Mouse (Mus musculus): ENCODE measurements around the gene Slamf7. TPM values are rescaled to one million over a fixed set of nuclear protein-coding genes. Genes with fewer than 3 reads are reported as not detected.

The Slamf7 gene
- polyA plus RNA-seq (2012; rRNA removed), result 1.1 and 1.5 TPM in 2 replicates

DNA sequence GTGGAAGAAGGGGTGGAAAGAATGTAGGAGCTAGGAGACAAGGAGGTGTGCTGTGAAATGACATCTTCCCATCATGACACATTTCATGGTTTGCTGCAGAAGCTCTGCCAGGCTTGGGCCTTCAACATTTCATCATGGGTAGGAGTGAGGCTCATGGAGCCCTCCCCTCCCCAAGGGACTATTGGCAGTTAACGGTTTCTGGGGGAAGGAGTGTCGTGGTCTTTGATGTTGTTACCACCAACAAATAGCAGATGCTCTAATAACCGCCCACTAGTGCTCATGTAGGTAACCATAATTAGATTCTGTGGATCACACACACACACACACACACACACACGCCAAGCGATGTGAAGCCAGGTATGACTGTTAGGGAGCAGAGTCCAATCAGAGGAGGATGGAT, at the start of gene Slamf7:
TSS of gene Slamf7 (minus strand) at position 302 of the 400 bp plus-strand sequence.
- Histone ChIP-seq H3K4me3 (ENCODE audit: insufficient read depth, low read depth, low read length) (no peak within 1 kb of the TSS), H3K27ac (ENCODE audit: insufficient read depth, low read depth, low read length) (no peak within 1 kb of the TSS), H3K4me1 (ENCODE audit: control insufficient read depth, insufficient read depth, low read length) (no peaks in the 10 kb centered on the region), H3K36me3 (ENCODE audit: control insufficient read depth, insufficient read depth, low read length) (no peaks in the 10 kb centered on the region), H3K27me3 (replicated peaks; ENCODE audit: control insufficient read depth, insufficient read depth, low read length) (no peaks in the 10 kb centered on the region)
- 84% methylated on average over 5 of the region's 5 CpGs for WGBS
- no peak for TF ChIP-seq POLR2A (IDR thresholded peaks at IDR 0.05; ENCODE audit: low read depth, low read length)
- no peak for TF ChIP-seq CTCF (conservative IDR thresholded peaks at IDR 0.05; ENCODE audit: insufficient read depth, insufficient read length, low read depth, low read length)
- DNase-seq, result no peak

DNA sequence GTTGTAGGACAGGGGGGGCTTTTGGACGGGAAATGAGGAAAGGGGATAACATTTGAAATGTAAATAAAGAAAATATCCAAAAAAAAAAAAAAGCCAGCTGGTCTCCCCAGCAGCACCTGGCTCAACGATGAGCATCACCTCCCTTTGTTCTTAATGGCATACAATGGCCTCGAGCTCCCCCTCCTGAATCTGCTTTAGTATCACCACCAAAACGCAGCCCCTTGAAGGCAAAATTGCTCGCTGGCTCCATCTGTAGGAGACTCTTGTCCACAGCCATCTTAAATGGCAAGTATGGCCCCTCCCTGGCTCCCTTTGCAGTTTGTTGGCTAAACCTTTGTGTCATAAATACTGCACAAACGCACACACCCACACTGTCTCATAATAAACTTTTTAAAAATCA, 46.1 kb upstream of the Slamf7 start:
- H3K36me3 ChIP-seq (ENCODE audit: control insufficient read depth, insufficient read depth, low read length), result no peaks in the 10 kb centered on the region
- H3K4me3 ChIP-seq (ENCODE audit: insufficient read depth, low read depth, low read length), result no peak overlapping the region
- H3K27ac ChIP-seq (ENCODE audit: insufficient read depth, low read depth, low read length), result no peak overlapping the region
- H3K4me1 ChIP-seq (ENCODE audit: control insufficient read depth, insufficient read depth, low read length), result no peaks in the 10 kb centered on the region
- TF ChIP-seq POLR2A (IDR thresholded peaks at IDR 0.05; ENCODE audit: low read depth, low read length) (no peak), CTCF (conservative IDR thresholded peaks at IDR 0.05; ENCODE audit: insufficient read depth, insufficient read length, low read depth, low read length) (0 out of 2 replicates have a peak, but pooled peaks have one; percentile 9)
- 15% methylated on average over 6 of the region's 6 CpGs for WGBS
- no peak for DNase-seq
- H3K27me3 ChIP-seq (replicated peaks; ENCODE audit: control insufficient read depth, insufficient read depth, low read length), result no peaks in the 10 kb centered on the region

DNA sequence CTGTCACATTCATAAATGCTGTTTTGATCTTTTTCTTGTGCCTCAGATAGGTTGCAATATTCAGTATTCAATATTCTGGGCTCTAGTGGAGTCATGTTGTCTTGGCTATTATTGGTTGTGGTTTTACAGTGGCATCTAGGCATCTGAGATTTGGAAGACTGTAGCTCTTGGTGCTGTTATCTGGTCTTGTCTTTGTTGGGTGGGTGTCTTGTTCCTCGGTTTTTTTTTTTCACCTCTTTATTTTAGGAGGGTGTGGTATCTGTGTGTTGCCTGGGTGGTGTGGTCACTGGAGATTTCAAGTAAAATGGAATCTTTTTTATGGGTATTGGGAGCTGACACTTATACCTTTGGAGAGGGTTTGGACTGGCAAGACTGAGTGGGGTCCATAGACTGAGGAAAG, 41.1 kb upstream of the Slamf7 start:
- WGBS, result 81% methylated on average over 1 of the region's 1 CpGs
- Histone ChIP-seq H3K4me3 (ENCODE audit: insufficient read depth, low read depth, low read length) (no peak overlapping the region), H3K27me3 (replicated peaks; ENCODE audit: control insufficient read depth, insufficient read depth, low read length) (no peaks in the 10 kb centered on the region), H3K36me3 (ENCODE audit: control insufficient read depth, insufficient read depth, low read length) (no peaks in the 10 kb centered on the region), H3K4me1 (ENCODE audit: control insufficient read depth, insufficient read depth, low read length) (no peaks in the 10 kb centered on the region), H3K27ac (ENCODE audit: insufficient read depth, low read depth, low read length) (no peak overlapping the region)
- no peak for DNase-seq
- TF ChIP-seq POLR2A (IDR thresholded peaks at IDR 0.05; ENCODE audit: low read depth, low read length), result no peak
- TF ChIP-seq CTCF (conservative IDR thresholded peaks at IDR 0.05; ENCODE audit: insufficient read depth, insufficient read length, low read depth, low read length), result no peak

DNA sequence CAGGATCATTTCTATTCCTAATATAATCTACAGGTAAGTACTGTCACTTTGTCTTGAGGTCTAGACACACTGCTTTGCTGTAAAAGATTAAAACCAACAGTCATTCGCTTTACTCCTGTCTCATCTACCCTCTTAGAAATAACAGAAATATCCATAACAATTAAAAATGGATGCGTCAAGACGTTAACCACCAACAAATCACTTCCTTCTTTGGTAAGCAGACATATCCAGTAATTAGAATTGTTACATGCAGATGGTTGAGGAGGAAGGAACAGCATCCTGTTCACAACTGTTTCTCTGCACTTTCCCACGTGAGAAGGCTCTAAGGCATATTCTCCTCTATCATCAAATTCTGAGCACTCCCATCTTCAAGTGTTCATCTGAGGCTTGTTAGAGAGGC, 34.5 kb upstream of the Slamf7 start:
- 69% methylated on average over 4 of the region's 4 CpGs for WGBS
- no peak overlapping the region for H3K27ac ChIP-seq (ENCODE audit: insufficient read depth, low read depth, low read length)

DNA sequence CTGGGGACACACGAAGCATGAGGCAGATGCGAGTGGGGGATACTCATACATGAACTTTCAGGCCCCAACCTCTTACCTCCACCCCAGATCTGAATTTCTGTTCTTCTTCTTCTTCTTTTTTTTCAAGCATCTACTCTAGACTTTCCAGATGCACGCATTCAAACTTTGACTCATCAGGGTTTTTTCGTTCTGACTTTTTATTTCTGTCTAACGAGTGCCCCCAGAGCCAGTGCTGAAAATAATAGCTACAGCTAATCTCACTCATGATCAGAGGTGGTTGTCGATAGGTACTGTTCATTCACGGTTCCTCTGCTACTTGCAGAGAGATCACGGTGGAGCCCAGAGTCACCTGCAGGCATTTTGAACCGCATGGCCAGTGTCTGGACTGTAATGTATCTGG, 32.1 kb upstream of the Slamf7 start:
- Histone ChIP-seq H3K27me3 (replicated peaks; ENCODE audit: control insufficient read depth, insufficient read depth, low read length) (no peaks in the 10 kb centered on the region), H3K36me3 (ENCODE audit: control insufficient read depth, insufficient read depth, low read length) (no peaks in the 10 kb centered on the region), H3K4me3 (ENCODE audit: insufficient read depth, low read depth, low read length) (no peak overlapping the region), H3K27ac (ENCODE audit: insufficient read depth, low read depth, low read length) (no peak overlapping the region), H3K4me1 (ENCODE audit: control insufficient read depth, insufficient read depth, low read length) (no peaks in the 10 kb centered on the region)
- DNase-seq, result no peak
- 83% methylated on average over 9 of the region's 9 CpGs for WGBS
- TF ChIP-seq POLR2A (IDR thresholded peaks at IDR 0.05; ENCODE audit: low read depth, low read length) (no peak), CTCF (conservative IDR thresholded peaks at IDR 0.05; ENCODE audit: insufficient read depth, insufficient read length, low read depth, low read length) (no peak)

More for the DNA sequence above, 34.5 kb upstream of the Slamf7 start:
- H3K27me3 ChIP-seq (replicated peaks; ENCODE audit: control insufficient read depth, insufficient read depth, low read length), result no peaks in the 10 kb centered on the region
- H3K4me1 ChIP-seq (ENCODE audit: control insufficient read depth, insufficient read depth, low read length), result no peaks in the 10 kb centered on the region
- H3K4me3 ChIP-seq (ENCODE audit: insufficient read depth, low read depth, low read length), result no peak overlapping the region
- TF ChIP-seq POLR2A (IDR thresholded peaks at IDR 0.05; ENCODE audit: low read depth, low read length), result no peak
- no peak for TF ChIP-seq CTCF (conservative IDR thresholded peaks at IDR 0.05; ENCODE audit: insufficient read depth, insufficient read length, low read depth, low read length)
- DNase-seq, result no peak
- H3K36me3 ChIP-seq (ENCODE audit: control insufficient read depth, insufficient read depth, low read length), result no peaks in the 10 kb centered on the region

DNA sequence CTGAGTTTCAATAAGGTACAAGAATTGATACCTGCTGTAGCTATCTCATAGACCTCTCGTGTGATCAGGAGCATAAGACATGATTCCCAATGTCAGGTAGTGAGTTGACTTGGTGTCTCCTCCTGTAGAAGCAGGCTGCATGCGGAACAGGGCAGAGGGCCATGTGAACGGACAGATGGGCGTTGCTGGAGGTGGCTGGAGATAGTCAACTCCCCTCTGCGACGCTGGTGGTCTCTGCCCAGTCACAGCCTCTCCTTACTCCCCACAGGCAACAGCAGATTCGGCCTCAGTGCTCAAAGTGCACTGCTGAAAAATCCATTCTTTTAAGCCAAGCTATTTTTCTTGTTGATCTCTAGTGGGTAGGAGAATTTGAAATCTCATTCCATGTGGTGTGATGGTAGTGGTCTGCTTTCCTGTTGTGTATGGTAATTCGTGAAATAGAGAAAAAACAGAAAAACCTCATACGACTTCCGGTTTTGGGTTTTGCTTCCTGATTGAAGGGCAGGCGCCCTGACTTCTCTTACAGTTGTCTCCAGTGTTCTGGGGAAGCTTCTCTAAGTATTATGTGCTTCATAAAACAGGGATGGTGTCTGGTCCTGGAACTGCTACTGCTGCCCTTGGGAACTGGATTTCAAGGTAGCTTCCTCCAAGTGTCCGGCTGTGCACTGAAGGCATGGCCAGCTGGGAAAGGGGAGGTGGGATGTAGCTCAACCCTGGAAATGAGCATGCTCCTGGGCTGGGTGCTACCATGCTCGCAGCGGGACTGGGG, 28.9 kb upstream of the Slamf7 start, which contains the start of gene Cd48:
TSS of gene Cd48 (plus strand) at position 479 of the 769 bp plus-strand sequence.
- no peak for DNase-seq
- no peaks in the 10 kb centered on the region for H3K36me3 ChIP-seq (ENCODE audit: control insufficient read depth, insufficient read depth, low read length)
- H3K4me1 ChIP-seq (ENCODE audit: control insufficient read depth, insufficient read depth, low read length), result no peaks in the 10 kb centered on the region
- no peaks in the 10 kb centered on the region for H3K27me3 ChIP-seq (replicated peaks; ENCODE audit: control insufficient read depth, insufficient read depth, low read length)
- H3K4me3 ChIP-seq (ENCODE audit: insufficient read depth, low read depth, low read length), result no peak within 1 kb of the TSS; the same call in 1 of the 2 replicates
- TF ChIP-seq POLR2A (IDR thresholded peaks at IDR 0.05; ENCODE audit: low read depth, low read length) (no peak), CTCF (conservative IDR thresholded peaks at IDR 0.05; ENCODE audit: insufficient read depth, insufficient read length, low read depth, low read length) (no peak)
- 82% methylated on average over 14 of the region's 14 CpGs for WGBS
- H3K27ac ChIP-seq (ENCODE audit: insufficient read depth, low read depth, low read length), result no peak within 1 kb of the TSS

DNA sequence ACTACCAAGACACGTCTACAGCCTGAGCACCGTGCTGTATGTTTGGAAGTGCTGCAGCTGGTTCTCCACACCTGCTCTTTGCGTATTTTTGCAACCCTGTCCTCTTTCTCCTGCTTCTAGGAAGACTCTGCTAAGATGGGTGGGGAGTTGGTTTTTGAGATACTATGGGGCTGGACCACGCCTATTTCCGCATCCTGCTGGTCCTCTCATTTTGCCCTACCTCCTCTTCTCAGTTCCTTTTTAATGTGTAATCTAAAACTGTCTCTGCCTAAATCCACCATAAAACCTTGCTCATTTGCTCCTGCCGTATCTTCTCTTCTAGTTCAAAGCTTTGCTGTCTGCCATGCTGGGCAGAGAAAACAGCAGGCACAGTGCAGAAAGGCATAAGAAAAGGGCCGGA, 28.2 kb upstream of the Slamf7 start:
- no peak overlapping the region for H3K27ac ChIP-seq (ENCODE audit: insufficient read depth, low read depth, low read length)
- H3K27me3 ChIP-seq (replicated peaks; ENCODE audit: control insufficient read depth, insufficient read depth, low read length), result no peaks in the 10 kb centered on the region
- H3K4me3 ChIP-seq (ENCODE audit: insufficient read depth, low read depth, low read length), result no peak overlapping the region
- WGBS, result 71% methylated on average over 7 of the region's 7 CpGs
- H3K4me1 ChIP-seq (ENCODE audit: control insufficient read depth, insufficient read depth, low read length), result no peaks in the 10 kb centered on the region
- no peaks in the 10 kb centered on the region for H3K36me3 ChIP-seq (ENCODE audit: control insufficient read depth, insufficient read depth, low read length)
- DNase-seq, result no peak
- no peak for TF ChIP-seq CTCF (conservative IDR thresholded peaks at IDR 0.05; ENCODE audit: insufficient read depth, insufficient read length, low read depth, low read length)
- no peak for TF ChIP-seq POLR2A (IDR thresholded peaks at IDR 0.05; ENCODE audit: low read depth, low read length)

Data from kidney, adult 2 months (tissue).